Mouse (Mus musculus): Measurements from ENCODE around the gene Dpm2.

The Dpm2 gene

DNA sequence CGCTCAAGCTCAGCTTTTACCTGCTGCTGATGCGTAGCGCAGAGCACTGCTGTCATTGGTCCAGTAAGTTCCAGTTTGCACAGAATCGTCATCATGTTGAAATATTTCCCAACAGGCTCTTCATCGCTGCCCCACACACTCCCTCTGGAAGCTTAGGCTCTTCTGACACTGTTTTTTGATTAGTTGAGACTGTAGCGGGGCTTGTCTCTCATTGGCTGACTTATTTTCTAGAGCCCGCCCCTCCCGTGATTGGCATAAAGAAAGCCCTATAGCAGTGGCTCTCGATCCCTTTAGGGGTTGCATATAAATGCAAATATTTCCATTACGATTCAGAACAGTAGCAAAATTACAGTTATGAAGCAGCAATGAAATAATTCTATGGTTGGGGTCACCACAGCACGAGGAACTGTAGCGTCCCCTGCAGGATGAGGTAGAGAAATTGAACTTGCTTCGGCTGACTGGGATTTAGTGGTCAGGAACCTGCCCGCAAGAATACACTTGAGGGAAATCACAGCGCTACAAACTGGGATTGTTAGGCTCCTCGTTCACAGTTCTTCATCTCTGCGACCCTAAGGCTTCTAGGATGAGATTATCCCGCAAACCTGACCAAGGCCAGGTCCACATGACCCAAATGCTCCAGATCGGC is 10.9 kb downstream of the Dpm2 start:
- peak; percentile 50; the same call in 1 of the 2 replicates for ATAC-seq (ENCODE audit: insufficient number of reproducible peaks, low FRiP score, low TSS enrichment)

DNA sequence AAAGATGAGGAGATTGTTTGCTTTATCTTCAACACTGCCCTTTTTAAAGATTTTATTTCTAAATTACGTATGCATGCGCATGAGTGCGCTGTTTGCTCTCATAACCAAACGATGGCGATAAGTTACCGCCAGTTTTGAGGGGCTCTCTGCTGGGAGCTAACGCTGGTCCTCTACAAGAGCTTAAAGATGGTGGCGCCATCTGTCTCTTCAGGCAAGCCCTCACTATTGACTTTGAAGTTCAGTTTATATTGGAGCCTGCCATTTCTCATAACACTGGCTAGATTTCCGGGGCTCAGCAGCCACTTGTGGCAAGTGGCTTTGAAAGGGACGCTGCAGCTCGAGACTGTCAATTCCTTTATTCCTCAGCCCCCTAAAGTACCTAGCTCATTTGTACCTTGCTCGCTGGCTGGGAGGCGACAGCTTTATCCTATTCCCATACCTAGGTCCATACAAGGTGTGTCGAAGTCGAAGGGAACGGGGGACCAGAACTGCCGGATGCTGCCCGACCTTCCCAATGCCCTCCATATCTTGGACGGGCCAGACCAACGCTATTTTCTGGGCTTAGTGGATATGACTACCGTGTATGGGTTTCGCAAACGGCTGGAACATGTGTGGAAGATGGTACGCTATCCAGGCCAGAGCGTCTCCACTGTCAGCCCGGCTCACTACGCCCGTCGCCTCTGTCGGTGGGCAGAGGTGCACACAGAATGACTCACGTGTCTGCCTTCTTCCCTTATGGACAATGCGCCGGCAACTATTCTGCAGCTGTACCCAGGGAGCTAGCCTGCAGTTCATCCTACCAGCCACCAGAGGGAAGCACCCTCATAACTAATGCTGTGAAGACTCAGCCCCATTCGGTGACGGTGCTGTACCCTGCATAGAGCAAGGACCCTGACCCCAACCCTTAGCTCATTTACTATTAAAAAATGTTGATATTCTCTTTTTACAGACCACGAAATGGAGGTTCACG is 12.5 kb downstream of the Dpm2 start:
- ATAC-seq (ENCODE audit: insufficient number of reproducible peaks, low FRiP score, low TSS enrichment) = peak; percentile 34; the same call in 1 of the 2 replicates

- no peak for ATAC-seq (ENCODE audit: insufficient number of reproducible peaks, low FRiP score, low TSS enrichment)
These were observed 14.6 kb downstream of the Dpm2 start for GRCm38 (mm10) chr2:32585149-32585714.

GRCm38 (mm10) chr2:32586871-32587351 is 16.3 kb downstream of the Dpm2 start, which contains the start of gene St6galnac4:
Gene St6galnac4, plus strand, starts transcription at chr2:32587095.
- peak; percentile 54 for ATAC-seq (ENCODE audit: insufficient number of reproducible peaks, low FRiP score, low TSS enrichment)

DNA sequence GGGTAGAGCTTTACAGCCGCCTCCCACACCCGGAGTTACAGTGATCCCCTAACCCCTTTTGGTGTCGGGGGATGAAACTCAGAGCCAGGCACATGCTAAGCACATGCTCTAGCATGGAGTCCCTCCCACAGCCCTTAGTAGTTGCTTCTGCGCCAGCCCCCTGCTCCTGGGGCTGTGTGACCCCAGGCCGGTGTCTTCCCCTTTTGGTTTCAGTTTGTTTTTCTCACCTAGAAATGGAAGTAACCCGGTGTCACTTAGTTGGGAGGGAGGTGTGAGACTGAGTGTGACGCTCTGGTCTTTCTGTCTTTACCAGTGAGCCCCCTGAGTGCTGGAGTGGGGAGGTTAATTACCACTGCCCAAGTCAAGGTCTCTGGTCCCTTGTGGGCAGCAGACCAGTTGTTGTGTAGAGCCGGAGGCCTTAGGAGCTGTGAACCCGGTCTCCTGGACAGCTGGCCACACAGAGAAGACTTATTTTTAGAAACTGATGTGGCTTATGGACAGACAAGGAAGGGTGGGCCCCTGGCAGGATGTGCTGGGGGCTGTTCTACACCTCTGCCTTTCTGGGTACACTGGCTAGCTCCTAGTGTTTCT is 17.2 kb downstream of the Dpm2 start:
- no peak for ATAC-seq (ENCODE audit: insufficient number of reproducible peaks, low FRiP score, low TSS enrichment)

GRCm38 (mm10) chr2:32589213-32589795 is 18.6 kb downstream of the Dpm2 start:
- peak; percentile 60; the same call in 1 of the 2 replicates for ATAC-seq (ENCODE audit: insufficient number of reproducible peaks, low FRiP score, low TSS enrichment)

GRCm38 (mm10) chr2:32590224-32590623 is 19.6 kb downstream of the Dpm2 start:
- ATAC-seq (ENCODE audit: insufficient number of reproducible peaks, low FRiP score, low TSS enrichment) = no peak

DNA sequence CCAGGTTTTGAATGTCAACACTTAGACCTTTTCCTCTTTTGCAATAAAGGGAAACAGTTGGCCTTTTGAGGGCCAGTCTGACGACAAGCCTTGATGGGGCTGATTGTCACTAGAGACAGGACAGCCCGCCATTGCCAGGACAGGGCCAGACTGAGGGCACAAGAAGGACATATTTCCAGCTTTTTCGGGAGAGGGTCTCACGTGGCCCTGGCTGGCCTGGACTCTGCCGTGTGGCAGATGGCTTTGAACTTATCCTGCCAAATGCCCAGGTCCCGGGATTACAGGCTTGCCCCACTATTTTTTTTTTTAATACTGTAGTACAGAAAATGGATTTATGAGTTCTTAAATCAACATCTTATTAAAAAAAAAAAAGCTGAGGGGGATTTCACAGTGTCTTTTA is 20.6 kb downstream of the Dpm2 start:
- no peak for ATAC-seq (ENCODE audit: insufficient number of reproducible peaks, low FRiP score, low TSS enrichment)

GRCm38 (mm10) chr2:32596725-32597124 is 26.1 kb downstream of the Dpm2 start:
- peak; percentile 49; the same call in 1 of the 2 replicates for ATAC-seq (ENCODE audit: insufficient number of reproducible peaks, low FRiP score, low TSS enrichment)

- no peak for ATAC-seq (ENCODE audit: insufficient number of reproducible peaks, low FRiP score, low TSS enrichment)
These were observed 26.6 kb downstream of the Dpm2 start for GRCm38 (mm10) chr2:32597248-32597647.

GRCm38 (mm10) chr2:32597699-32598098 is 27.0 kb downstream of the Dpm2 start:
- no peak for ATAC-seq (ENCODE audit: insufficient number of reproducible peaks, low FRiP score, low TSS enrichment)

DNA sequence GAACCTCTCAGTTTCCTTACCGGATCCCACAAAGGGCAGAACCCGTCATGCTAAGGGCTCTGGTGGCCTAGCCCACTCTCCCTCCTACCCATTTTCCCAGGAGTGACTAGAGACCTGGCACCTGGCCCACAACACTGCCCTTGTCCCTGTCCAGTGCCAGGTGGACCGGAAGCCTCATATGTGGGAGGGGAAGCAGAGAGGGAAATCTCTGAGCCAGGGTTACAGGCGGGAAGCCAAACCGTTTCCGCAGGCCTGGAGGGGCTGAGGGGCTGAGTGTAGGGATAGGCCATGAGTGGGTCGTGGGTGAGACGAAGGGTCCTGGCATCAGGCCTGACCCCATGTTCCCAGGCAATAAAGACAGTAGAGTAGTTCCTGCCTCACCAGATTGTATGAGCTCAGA is 27.8 kb downstream of the Dpm2 start:
- no peak for ATAC-seq (ENCODE audit: insufficient number of reproducible peaks, low FRiP score, low TSS enrichment)

- ATAC-seq (ENCODE audit: insufficient number of reproducible peaks, low FRiP score, low TSS enrichment) = no peak
These were observed 28.8 kb downstream of the Dpm2 start, which contains the start of gene St6galnac6 for GRCm38 (mm10) chr2:32599409-32599808. Gene St6galnac6, plus strand, starts transcription at chr2:32599709.

DNA sequence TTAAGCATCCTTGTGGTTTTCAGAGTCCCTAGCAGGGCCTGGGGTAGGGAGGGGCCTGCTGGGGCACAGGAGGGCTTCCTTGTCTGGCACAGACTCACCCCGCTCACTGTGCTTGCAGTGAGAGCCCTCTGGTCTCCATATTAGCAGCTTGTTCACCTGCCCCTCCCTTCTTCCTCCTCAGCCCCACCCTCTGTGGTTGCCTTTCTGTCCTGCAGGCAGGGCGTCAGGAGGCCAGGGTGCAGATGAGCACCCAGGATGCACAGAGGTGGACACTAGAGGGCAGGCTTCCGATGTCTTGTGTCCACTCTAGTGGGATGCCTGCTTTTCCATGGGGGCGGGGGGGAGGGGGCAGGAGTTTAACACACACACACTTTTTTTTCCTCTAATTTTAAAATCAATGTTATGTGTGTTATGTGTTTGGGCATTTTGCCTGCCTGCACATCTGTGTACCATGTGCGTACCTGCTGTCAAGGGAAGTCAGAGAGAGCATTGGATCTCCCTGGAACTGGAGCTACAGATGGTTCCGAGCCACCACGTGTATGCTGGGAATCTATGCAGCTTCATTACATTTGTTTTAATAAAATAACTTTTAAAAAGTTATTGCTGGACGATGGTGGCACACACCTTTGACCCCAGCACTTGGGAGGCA is 30.9 kb downstream of the Dpm2 start:
- no peak for ATAC-seq (ENCODE audit: insufficient number of reproducible peaks, low FRiP score, low TSS enrichment)

DNA sequence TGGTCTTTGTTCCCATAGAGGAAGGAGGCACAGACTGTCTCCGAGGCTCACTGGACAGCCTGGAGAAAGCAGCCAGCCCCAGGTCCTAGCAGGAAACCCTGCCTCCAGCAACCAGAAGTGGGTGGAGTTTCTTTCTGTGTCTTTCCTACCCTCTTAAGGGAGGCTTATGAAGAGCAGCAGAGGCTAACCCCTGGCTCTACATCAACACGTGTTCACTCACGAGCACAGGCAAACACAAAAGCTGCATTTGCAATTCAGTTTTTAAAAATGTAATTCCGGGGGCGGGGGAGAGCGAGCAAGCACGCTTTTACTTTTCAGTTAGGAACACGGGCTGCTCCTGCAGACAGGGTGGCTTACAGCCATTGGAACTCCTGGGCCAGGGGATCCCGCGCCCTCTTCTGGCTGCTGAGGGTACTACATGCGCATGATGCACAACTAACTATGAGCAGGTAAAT is 32.0 kb downstream of the Dpm2 start:
- no peak for ATAC-seq (ENCODE audit: insufficient number of reproducible peaks, low FRiP score, low TSS enrichment)

- ATAC-seq (ENCODE audit: insufficient number of reproducible peaks, low FRiP score, low TSS enrichment) = no peak
These were observed 34.0 kb downstream of the Dpm2 start for GRCm38 (mm10) chr2:32604631-32605030.

DNA sequence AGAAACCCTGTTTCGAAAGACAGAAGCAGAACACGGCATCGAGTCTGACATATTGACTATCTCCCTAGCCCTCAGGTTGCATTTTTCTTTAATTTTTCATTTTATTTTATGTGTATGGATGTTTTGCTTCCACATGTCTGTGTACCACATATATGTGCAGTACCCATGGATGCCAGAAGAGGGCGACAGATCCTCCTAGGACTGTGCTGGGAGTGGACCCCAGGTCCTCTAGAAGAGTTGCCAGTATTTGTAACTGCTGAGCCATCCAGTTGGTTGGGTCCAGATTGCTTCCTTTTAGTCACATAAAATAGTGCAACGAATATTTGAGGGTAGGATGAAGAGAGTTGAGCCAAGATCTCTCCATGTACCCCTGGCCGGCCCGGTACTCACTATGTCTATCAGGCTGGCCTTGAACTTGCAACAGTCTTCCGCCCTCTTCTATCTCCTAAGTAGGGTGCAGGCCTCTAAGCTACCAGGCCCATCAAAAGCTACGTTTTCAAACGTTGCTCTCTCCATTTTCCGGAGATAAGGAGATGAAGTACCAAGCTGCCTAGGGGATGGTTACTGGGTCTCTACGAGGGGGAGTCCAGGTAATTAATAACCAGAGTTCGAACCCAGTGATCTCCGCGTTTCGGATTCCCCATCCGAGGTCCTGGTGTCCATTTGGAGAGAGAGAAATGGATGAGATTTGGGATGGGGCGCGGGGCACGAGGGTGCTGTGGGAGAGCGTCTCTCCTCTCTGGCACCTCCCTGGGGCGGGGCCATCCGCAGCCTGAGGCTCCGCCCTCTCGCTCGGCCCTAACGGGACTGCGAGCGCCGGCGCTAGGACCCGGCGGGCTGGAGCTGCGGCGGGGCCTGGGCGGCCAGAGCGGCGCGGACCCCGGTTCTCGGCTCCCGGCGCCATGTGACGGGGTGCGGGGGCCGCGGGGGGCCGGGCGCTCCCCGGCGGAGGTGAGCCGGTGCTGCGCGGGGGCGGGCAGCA is 35.8 kb downstream of the Dpm2 start:
- ATAC-seq (ENCODE audit: insufficient number of reproducible peaks, low FRiP score, low TSS enrichment) = peak; percentile 62

GRCm38 (mm10) chr2:32607262-32607947 is 36.7 kb downstream of the Dpm2 start:
- peak; percentile 16; the same call in 1 of the 2 replicates for ATAC-seq (ENCODE audit: insufficient number of reproducible peaks, low FRiP score, low TSS enrichment)

Data from cerebellum, adult (tissue).